Mouse (Mus musculus) heart, postnatal 0 days (tissue): ENCODE results near the gene Fam114a2.

Experiments used
- CTCF ChIP-seq: IDR thresholded peaks from 2 replicates; pipeline ENCODE4 v1.5.1; 2016; ENCODE audit warnings: antibody characterized with exemption, control low read depth, low read depth
- EP300 ChIP-seq: IDR thresholded peaks from 2 replicates; pipeline ENCODE4 v1.6.1; 2016; ENCODE audit warnings: antibody characterized with exemption, low read depth

GRCm38 (mm10) chr11:57540681-57541080 lies 22.3 kb upstream of the Fam114a2 start:
- TF ChIP-seq CTCF (no peak), EP300 (no peak)
